In the genomic region with DNA sequence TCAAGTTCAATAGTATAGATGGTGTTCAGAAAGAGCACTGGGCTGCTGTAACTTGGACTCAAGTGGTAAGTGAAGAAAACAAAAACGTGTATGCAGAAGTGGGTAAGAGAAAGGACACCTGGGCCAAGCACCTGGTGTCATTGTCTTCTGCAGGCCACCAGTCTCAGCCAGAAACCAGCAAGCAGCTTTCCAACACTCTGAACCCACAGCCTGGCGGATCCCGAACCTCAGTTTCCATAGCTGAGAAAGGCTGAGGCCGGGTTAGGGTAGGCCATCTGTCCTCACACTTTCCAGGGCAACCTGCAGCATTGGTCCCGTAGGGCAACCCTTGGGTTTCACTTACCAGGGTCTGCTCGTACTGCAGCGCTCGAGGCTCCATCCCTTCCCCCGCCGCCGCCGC, we compare ENCODE assay signal across 8 mouse cellular contexts. TPM values are rescaled to one million over a fixed set of nuclear protein-coding genes. Genes with fewer than 3 reads are reported as not detected.
DNase-seq lines count a peak whose midpoint lies in the region; ATAC-seq and TF ChIP-seq lines count a peak whose summit lies in the region.

No protein-coding gene starts in this region.

- peak overlapping the region; percentile 92 for H3K4me2 ChIP-seq in kidney, postnatal 0 days (ENCODE audit: low read length)
- H3K4me2 ChIP-seq in hindbrain, embryonic 12.5 days (replicated peaks) = peak overlapping the region; percentile 89
- peak overlapping the region; percentile 94 for H3K4me2 ChIP-seq in midbrain, embryonic 14.5 days (ENCODE audit: low read length)

- WGBS in kidney, postnatal 0 days = under 1% methylated on average over 12 of the region's 12 CpGs
- WGBS in hindbrain, embryonic 12.5 days = under 1% methylated on average over 12 of the region's 12 CpGs
- WGBS in midbrain, embryonic 14.5 days = 0% methylated on average over 12 of the region's 12 CpGs

- peak overlapping the region; percentile 71 for H3K9ac ChIP-seq in kidney, postnatal 0 days (ENCODE audit: low read depth, low read length)
- H3K9ac ChIP-seq in hindbrain, embryonic 12.5 days = peak overlapping the region; percentile 83
- H3K9ac ChIP-seq in midbrain, embryonic 14.5 days (replicated peaks; ENCODE audit: low read length) = peak overlapping the region; percentile 78

- no peak for DNase-seq in kidney, postnatal 0 days (ENCODE audit: low spot score)
- DNase-seq in kidney, adult 18-20 months = no peak
- no peak for DNase-seq in midbrain, embryonic 14.5 days
- DNase-seq in left cerebral cortex, postnatal 4 days = no peak
- no peak for DNase-seq in embryo, embryonic 9.5 days (ENCODE audit: extremely low spot score)
- DNase-seq in embryo, embryonic 10.5 days (ENCODE audit: low spot score) = no peak

- intact Hi-C loops in left cerebral cortex, postnatal 4 days (cut with DNase I) = loop anchor here (5.0 kb wide), 1 partner anchor 477 kb away; no protein-coding TSS in a partner anchor

- peak overlapping the region; percentile 55 for H3K4me3 ChIP-seq in kidney, postnatal 0 days (replicated peaks; ENCODE audit: low read depth, low read length)
- peak overlapping the region; percentile 65 for H3K4me3 ChIP-seq in brown adipose tissue, adult 24 weeks (ENCODE audit: insufficient read depth, low read depth, low read length)
- peak overlapping the region; percentile 67 for H3K4me3 ChIP-seq in hindbrain, embryonic 12.5 days
- peak overlapping the region; percentile 66 for H3K4me3 ChIP-seq in midbrain, embryonic 14.5 days (replicated peaks; ENCODE audit: low read depth, low read length)

- no peaks in the 10 kb centered on the region for H3K27me3 ChIP-seq in kidney, postnatal 0 days (ENCODE audit: insufficient read depth, low read length)
- H3K27me3 ChIP-seq in hindbrain, embryonic 12.5 days = no peaks in the 10 kb centered on the region
- no peaks in the 10 kb centered on the region for H3K27me3 ChIP-seq in midbrain, embryonic 14.5 days (ENCODE audit: control insufficient read depth, insufficient read depth, low read length)

- 0 out of 2 replicates have a peak, but pooled peaks cover 18% of the 10 kb centered on the region for H3K36me3 ChIP-seq in kidney, postnatal 0 days (ENCODE audit: insufficient read depth, low read length)
- peaks cover 24% of the 10 kb centered on the region for H3K36me3 ChIP-seq in hindbrain, embryonic 12.5 days
- peaks cover 34% of the 10 kb centered on the region for H3K36me3 ChIP-seq in midbrain, embryonic 14.5 days (ENCODE audit: control insufficient read depth, insufficient read depth, low read length)

- peak overlapping the region; percentile 97 for H3K27ac ChIP-seq in kidney, postnatal 0 days
- H3K27ac ChIP-seq in brown adipose tissue, adult 24 weeks (replicated peaks; ENCODE audit: low read depth, low read length) = no peak overlapping the region
- peak overlapping the region; percentile 93 for H3K27ac ChIP-seq in hindbrain, embryonic 12.5 days
- peak overlapping the region; percentile 89 for H3K27ac ChIP-seq in midbrain, embryonic 14.5 days (replicated peaks; ENCODE audit: low read depth, low read length)

- no peak for ATAC-seq in kidney, postnatal 0 days (replicated peaks; ENCODE audit: low FRiP score, low read depth)
- ATAC-seq in hindbrain, embryonic 12.5 days (ENCODE audit: low FRiP score) = no peak; the same call in 1 of the 2 replicates
- ATAC-seq in midbrain, embryonic 14.5 days (ENCODE audit: low FRiP score, low TSS enrichment) = no peak

- H3K9me3 ChIP-seq in kidney, postnatal 0 days (replicated peaks; ENCODE audit: low read length) = no peaks in the 10 kb centered on the region
- H3K9me3 ChIP-seq in hindbrain, embryonic 12.5 days (replicated peaks) = no peaks in the 10 kb centered on the region
- no peaks in the 10 kb centered on the region for H3K9me3 ChIP-seq in midbrain, embryonic 14.5 days (ENCODE audit: control insufficient read depth, low read length)

- peaks cover 15% of the 10 kb centered on the region for H3K4me1 ChIP-seq in kidney, postnatal 0 days (replicated peaks; ENCODE audit: insufficient read depth, low read length)
- no peaks in the 10 kb centered on the region; the same call in 1 of the 2 replicates for H3K4me1 ChIP-seq in brown adipose tissue, adult 24 weeks (ENCODE audit: control insufficient read depth, insufficient read depth, insufficient read length, low read length)
- peaks cover 46% of the 10 kb centered on the region for H3K4me1 ChIP-seq in hindbrain, embryonic 12.5 days
- peaks cover 31% of the 10 kb centered on the region for H3K4me1 ChIP-seq in midbrain, embryonic 14.5 days (ENCODE audit: control insufficient read depth, insufficient read depth, low read length)

- TF ChIP-seq CTCF in kidney, postnatal 0 days (IDR thresholded peaks at IDR 0.05; ENCODE audit: low read depth) = no peak

RNA-seq across cellular contexts. Expression of gene Polr2h, which starts 1.9 kb away (rescaled TPM):
- polyA plus RNA-seq in kidney, postnatal 0 days (2015; fragmentation: Nextera tagmentation; extraction: Ambion mirVana) = 98.6 and 105 TPM in 2 replicates
- 21.2 and 22.7 TPM in 2 replicates for polyA plus RNA-seq in brown adipose tissue, adult 24 weeks (2012; ENCODE audit: insufficient read depth, insufficient read length, missing spikeins)
- polyA plus RNA-seq in hindbrain, embryonic 12.5 days (2016; fragmentation: Nextera tagmentation; extraction: Ambion mirVana) = 68.6 and 80.7 TPM in 2 replicates
- 89.6 and 95.7 TPM in 2 replicates for polyA plus RNA-seq in midbrain, embryonic 14.5 days (2014; fragmentation: Nextera tagmentation; extraction: Ambion mirVana)
- 10 to 100 TPM; 30.5 to 32.0 TPM for total RNA-seq in left cerebral cortex, postnatal 4 days (2021)

RNA-seq across cellular contexts. Expression of gene Clcn2, which starts 2.0 kb away (rescaled TPM):
- polyA plus RNA-seq in kidney, postnatal 0 days (2015; fragmentation: Nextera tagmentation; extraction: Ambion mirVana) = 10.2 and 10.7 TPM in 2 replicates
- polyA plus RNA-seq in brown adipose tissue, adult 24 weeks (2012; ENCODE audit: insufficient read depth, insufficient read length, missing spikeins) = 0.67 TPM in 1 of 2 replicates, not detected in the other
- 40.0 and 40.5 TPM in 2 replicates for polyA plus RNA-seq in hindbrain, embryonic 12.5 days (2016; fragmentation: Nextera tagmentation; extraction: Ambion mirVana)
- 27.2 and 30.9 TPM in 2 replicates for polyA plus RNA-seq in midbrain, embryonic 14.5 days (2014; fragmentation: Nextera tagmentation; extraction: Ambion mirVana)
- 10 to 100 TPM; 38.8 to 40.3 TPM for total RNA-seq in left cerebral cortex, postnatal 4 days (2021)

RNA-seq across cellular contexts. Expression of gene Chrd, which starts 17.4 kb away (rescaled TPM):
- polyA plus RNA-seq in kidney, postnatal 0 days (2015; fragmentation: Nextera tagmentation; extraction: Ambion mirVana) = 2.7 and 2.9 TPM in 2 replicates
- 0.71 and 0.88 TPM in 2 replicates for polyA plus RNA-seq in brown adipose tissue, adult 24 weeks (2012; ENCODE audit: insufficient read depth, insufficient read length, missing spikeins)
- polyA plus RNA-seq in hindbrain, embryonic 12.5 days (2016; fragmentation: Nextera tagmentation; extraction: Ambion mirVana) = 6.0 and 6.4 TPM in 2 replicates
- 6.3 and 8.2 TPM in 2 replicates for polyA plus RNA-seq in midbrain, embryonic 14.5 days (2014; fragmentation: Nextera tagmentation; extraction: Ambion mirVana)
- total RNA-seq in left cerebral cortex, postnatal 4 days (2021) = 10 to 100 TPM; 15.4 to 18.6 TPM

RNA-seq across cellular contexts. Expression of gene Thpo, which starts 18.7 kb away (rescaled TPM):
- 0.62 and 0.83 TPM in 2 replicates for polyA plus RNA-seq in kidney, postnatal 0 days (2015; fragmentation: Nextera tagmentation; extraction: Ambion mirVana)
- not detected in 2 replicates for polyA plus RNA-seq in brown adipose tissue, adult 24 weeks (2012; ENCODE audit: insufficient read depth, insufficient read length, missing spikeins)
- polyA plus RNA-seq in hindbrain, embryonic 12.5 days (2016; fragmentation: Nextera tagmentation; extraction: Ambion mirVana) = 0.96 and 0.98 TPM in 2 replicates
- 0.99 and 1.4 TPM in 2 replicates for polyA plus RNA-seq in midbrain, embryonic 14.5 days (2014; fragmentation: Nextera tagmentation; extraction: Ambion mirVana)
- total RNA-seq in left cerebral cortex, postnatal 4 days (2021) = 1 to 10 TPM; 1.2 to 2.3 TPM

RNA-seq across cellular contexts. Expression of gene Fam131a, which starts 22.5 kb away (rescaled TPM):
- polyA plus RNA-seq in kidney, postnatal 0 days (2015; fragmentation: Nextera tagmentation; extraction: Ambion mirVana) = 6.4 and 6.9 TPM in 2 replicates
- polyA plus RNA-seq in brown adipose tissue, adult 24 weeks (2012; ENCODE audit: insufficient read depth, insufficient read length, missing spikeins) = 1.5 and 3.8 TPM in 2 replicates
- 19.4 and 19.8 TPM in 2 replicates for polyA plus RNA-seq in hindbrain, embryonic 12.5 days (2016; fragmentation: Nextera tagmentation; extraction: Ambion mirVana)
- polyA plus RNA-seq in midbrain, embryonic 14.5 days (2014; fragmentation: Nextera tagmentation; extraction: Ambion mirVana) = 45.3 and 50.1 TPM in 2 replicates
- 100 to 1,000 TPM; 101 to 115 TPM for total RNA-seq in left cerebral cortex, postnatal 4 days (2021)
